Mouse (Mus musculus): Measurements from ENCODE around the gene Tmem39b. TPM values are rescaled to one million over a fixed set of nuclear protein-coding genes. Genes with fewer than 3 reads are reported as not detected.
"Not testable (repeated sequence)": the region's sequence is repeated elsewhere in the genome, so short reads cannot be mapped to it uniquely, and the experiment has no call there.

The Tmem39b gene
- polyA plus RNA-seq, 1 experiment from 2014 or later: 16.5 TPM

- H3K36me3 ChIP-seq: peaks cover 82% of the 10 kb centered on the region
- no peak overlapping the region for H3K4me3 ChIP-seq
- WGBS: 91% methylated on average over 9 of the region's 9 CpGs
- ATAC-seq (ENCODE audit: insufficient number of reproducible peaks, insufficient read depth, low FRiP score, low TSS enrichment): no peak
- no peak overlapping the region for H3K27ac ChIP-seq
- H3K9me3 ChIP-seq: no peaks in the 10 kb centered on the region
- no peak overlapping the region for H3K9ac ChIP-seq
- no peaks in the 10 kb centered on the region for H3K4me1 ChIP-seq
- H3K4me2 ChIP-seq (replicated peaks): no peak overlapping the region
- no peaks in the 10 kb centered on the region for H3K27me3 ChIP-seq
These were observed 19.7 kb upstream of the Tmem39b start for GRCm38 (mm10) chr4:129716310-129716709.

GRCm38 (mm10) chr4:129709486-129710129, 13.0 kb upstream of the Tmem39b start:
- Histone ChIP-seq H3K27me3 (no peaks in the 10 kb centered on the region), H3K4me3 (no peak overlapping the region), H3K4me1 (no peaks in the 10 kb centered on the region), H3K36me3 (peaks cover 89% of the 10 kb centered on the region), H3K9me3 (no peaks in the 10 kb centered on the region), H3K4me2 (replicated peaks) (no peak overlapping the region), H3K27ac (peak overlapping the region; percentile 64; the same call in 1 of the 2 replicates), H3K9ac (no peak overlapping the region)
- WGBS: 87% methylated on average over 8 of the region's 8 CpGs
- ATAC-seq (ENCODE audit: insufficient number of reproducible peaks, insufficient read depth, low FRiP score, low TSS enrichment): no peak

- H3K36me3 ChIP-seq: peaks cover 84% of the 10 kb centered on the region
- H3K27me3 ChIP-seq: no peaks in the 10 kb centered on the region
- H3K9me3 ChIP-seq: no peaks in the 10 kb centered on the region
- H3K4me1 ChIP-seq: peaks cover 15% of the 10 kb centered on the region
- no peak overlapping the region for H3K9ac ChIP-seq
- no peak overlapping the region for H3K4me2 ChIP-seq (replicated peaks)
- no peak for ATAC-seq (ENCODE audit: insufficient number of reproducible peaks, insufficient read depth, low FRiP score, low TSS enrichment)
- WGBS: 67% methylated on average over 3 of the region's 3 CpGs
- no peak overlapping the region for H3K4me3 ChIP-seq
- no peak overlapping the region for H3K27ac ChIP-seq
These were observed 10.1 kb upstream of the Tmem39b start for GRCm38 (mm10) chr4:129706750-129707149.

- Histone ChIP-seq H3K27me3 (no peaks in the 10 kb centered on the region), H3K9ac (no peak overlapping the region), H3K4me2 (replicated peaks) (peak overlapping the region; percentile 2; the same call in 1 of the 2 replicates), H3K4me1 (peaks cover 34% of the 10 kb centered on the region), H3K4me3 (no peak overlapping the region), H3K9me3 (no peaks in the 10 kb centered on the region), H3K27ac (peak overlapping the region; percentile 84), H3K36me3 (peaks cover 44% of the 10 kb centered on the region)
- 25% methylated on average over 11 of the region's 11 CpGs for whole genome bisulfite sequencing
- ATAC-seq (ENCODE audit: insufficient number of reproducible peaks, insufficient read depth, low FRiP score, low TSS enrichment): peak; percentile 87
These were observed 5.8 kb upstream of the Tmem39b start for GRCm38 (mm10) chr4:129702454-129702853.

- Histone ChIP-seq H3K4me1 (peaks cover 34% of the 10 kb centered on the region), H3K27me3 (no peaks in the 10 kb centered on the region), H3K36me3 (peaks cover 42% of the 10 kb centered on the region), H3K4me3 (no peak overlapping the region), H3K9ac (no peak overlapping the region), H3K4me2 (replicated peaks) (peak overlapping the region; percentile 2; the same call in 1 of the 2 replicates), H3K27ac (peak overlapping the region; percentile 84), H3K9me3 (no peaks in the 10 kb centered on the region)
- WGBS: 54% methylated on average over 17 of the region's 17 CpGs
- no peak for ATAC-seq (ENCODE audit: insufficient number of reproducible peaks, insufficient read depth, low FRiP score, low TSS enrichment)
These were observed 5.1 kb upstream of the Tmem39b start for GRCm38 (mm10) chr4:129701503-129702377.

- H3K4me3 ChIP-seq; H3K27ac ChIP-seq; H3K9me3 ChIP-seq; H3K27me3 ChIP-seq; H3K9ac ChIP-seq; H3K4me2 ChIP-seq (replicated peaks); ATAC-seq (ENCODE audit: insufficient number of reproducible peaks, insufficient read depth, low FRiP score, low TSS enrichment): not testable (repeated sequence)
- peaks cover 36% of the 10 kb centered on the region for H3K4me1 ChIP-seq
- H3K36me3 ChIP-seq: peaks cover 31% of the 10 kb centered on the region
- WGBS: 92% methylated on average over 6 of the region's 6 CpGs
These were observed 4.0 kb upstream of the Tmem39b start for GRCm38 (mm10) chr4:129700661-129701060.

GRCm38 (mm10) chr4:129700216-129700615, 3.6 kb upstream of the Tmem39b start:
- peaks cover 27% of the 10 kb centered on the region for H3K36me3 ChIP-seq

GRCm38 (mm10) chr4:129697191-129697590, 553 bp upstream of the Tmem39b start:
- peak overlapping the region; percentile 74; the same call in 1 of the 2 replicates for H3K9ac ChIP-seq
- H3K27me3 ChIP-seq: no peaks in the 10 kb centered on the region
- peaks cover 29% of the 10 kb centered on the region for H3K4me1 ChIP-seq
- H3K36me3 ChIP-seq: peaks cover 29% of the 10 kb centered on the region
- ATAC-seq (ENCODE audit: insufficient number of reproducible peaks, insufficient read depth, low FRiP score, low TSS enrichment): no peak
- peak overlapping the region; percentile 63 for H3K4me3 ChIP-seq
- no peaks in the 10 kb centered on the region for H3K9me3 ChIP-seq
- WGBS: 84% methylated on average over 7 of the region's 7 CpGs
- H3K27ac ChIP-seq: peak overlapping the region; percentile 93
- peak overlapping the region; percentile 59 for H3K4me2 ChIP-seq (replicated peaks)

More at GRCm38 (mm10) chr4:129700216-129700615, 3.6 kb upstream of the Tmem39b start:
- Histone ChIP-seq H3K27ac (0 out of 2 replicates have a peak overlapping the region, but pooled peaks have one; percentile 48), H3K4me3 (no peak overlapping the region), H3K9me3 (no peaks in the 10 kb centered on the region), H3K27me3 (no peaks in the 10 kb centered on the region), H3K4me1 (peaks cover 40% of the 10 kb centered on the region), H3K9ac (no peak overlapping the region), H3K4me2 (replicated peaks) (no peak overlapping the region)
- 61% methylated on average over 1 of the region's 1 CpGs for WGBS
- no peak for ATAC-seq (ENCODE audit: insufficient number of reproducible peaks, insufficient read depth, low FRiP score, low TSS enrichment)

GRCm38 (mm10) chr4:129695815-129696157, 852 bp downstream of the Tmem39b start:
- no peak for ATAC-seq (ENCODE audit: insufficient number of reproducible peaks, insufficient read depth, low FRiP score, low TSS enrichment)
- Histone ChIP-seq H3K27ac (no peak overlapping the region), H3K9ac (peak overlapping the region; percentile 74)

GRCm38 (mm10) chr4:129684531-129684930, 12.1 kb downstream of the Tmem39b start:
- Histone ChIP-seq H3K9ac (no peak overlapping the region), H3K36me3 (peaks cover 92% of the 10 kb centered on the region), H3K4me1 (no peaks in the 10 kb centered on the region), H3K9me3 (no peaks in the 10 kb centered on the region), H3K4me3 (no peak overlapping the region), H3K4me2 (replicated peaks) (no peak overlapping the region), H3K27me3 (no peaks in the 10 kb centered on the region), H3K27ac (no peak overlapping the region)
- 91% methylated on average over 6 of the region's 6 CpGs for WGBS
- no peak for ATAC-seq (ENCODE audit: insufficient number of reproducible peaks, insufficient read depth, low FRiP score, low TSS enrichment)

More at GRCm38 (mm10) chr4:129695815-129696157, 852 bp downstream of the Tmem39b start:
- 24% methylated on average over 6 of the region's 6 CpGs for WGBS
- H3K4me3 ChIP-seq: peak overlapping the region; percentile 63
- H3K36me3 ChIP-seq: peaks cover 36% of the 10 kb centered on the region
- peak overlapping the region; percentile 59 for H3K4me2 ChIP-seq (replicated peaks)
- H3K27me3 ChIP-seq: no peaks in the 10 kb centered on the region
- peaks cover 22% of the 10 kb centered on the region for H3K4me1 ChIP-seq
- H3K9me3 ChIP-seq: no peaks in the 10 kb centered on the region

GRCm38 (mm10) chr4:129683901-129684493, 12.6 kb downstream of the Tmem39b start:
- no peak overlapping the region for H3K4me2 ChIP-seq (replicated peaks)
- WGBS: 88% methylated on average over 11 of the region's 11 CpGs
- H3K9me3 ChIP-seq: no peaks in the 10 kb centered on the region
- H3K4me3 ChIP-seq: no peak overlapping the region
- H3K27ac ChIP-seq: no peak overlapping the region
- peaks cover 90% of the 10 kb centered on the region for H3K36me3 ChIP-seq
- no peak overlapping the region for H3K9ac ChIP-seq
- H3K4me1 ChIP-seq: no peaks in the 10 kb centered on the region
- H3K27me3 ChIP-seq: no peaks in the 10 kb centered on the region
- ATAC-seq (ENCODE audit: insufficient number of reproducible peaks, insufficient read depth, low FRiP score, low TSS enrichment): no peak
